Comparison of ENCODE assay signal across 9 mouse cellular contexts in genomic region chr6:108569460-108570187, GRCm38 (mm10).
DNase-seq lines count a peak whose midpoint lies in the region; ATAC-seq lines count a peak whose summit lies in the region.
"Had no signal": no experiment of that assay in that cellular context is flagged by ENCODE, and none has a peak within 500 bp of the region (broad histone marks: within the 10 kb centered on the region; RNA-seq: fewer than 3 reads in every experiment).

No protein-coding gene starts in this region.

- H3K36me3 ChIP-seq in heart, embryonic 13.5 days, result no peaks in the 10 kb centered on the region
- H3K36me3 ChIP-seq in limb, embryonic 10.5 days, result no peaks in the 10 kb centered on the region
- H3K36me3 ChIP-seq in liver, embryonic 11.5 days (ENCODE audit: control insufficient read depth, insufficient read depth, low read length), result no peaks in the 10 kb centered on the region
- H3K36me3 ChIP-seq: hindbrain, embryonic 15.5 days had no signal

- no peak overlapping the region for H3K4me2 ChIP-seq in heart, embryonic 13.5 days
- no peak overlapping the region for H3K4me2 ChIP-seq in liver, embryonic 11.5 days

- H3K27ac ChIP-seq in heart, embryonic 13.5 days (replicated peaks), result peak overlapping the region; percentile 50
- no peak overlapping the region for H3K27ac ChIP-seq in limb, embryonic 10.5 days
- no peak overlapping the region for H3K27ac ChIP-seq in liver, embryonic 11.5 days (ENCODE audit: low read depth, low read length)
- H3K27ac ChIP-seq: hindbrain, embryonic 15.5 days had no signal

- ATAC-seq in heart, embryonic 13.5 days (ENCODE audit: extremely low read depth, insufficient number of reproducible peaks, low FRiP score, low TSS enrichment), result no peak
- no peak for ATAC-seq in liver, embryonic 11.5 days (replicated peaks; ENCODE audit: low FRiP score)

- H3K9ac ChIP-seq in heart, embryonic 13.5 days, result no peak overlapping the region
- H3K9ac ChIP-seq in liver, embryonic 11.5 days (ENCODE audit: low read depth, low read length), result no peak overlapping the region
- H3K9ac ChIP-seq: hindbrain, embryonic 15.5 days had no signal

- H3K4me1 ChIP-seq in heart, embryonic 13.5 days, result peaks cover 26% of the 10 kb centered on the region
- H3K4me1 ChIP-seq in limb, embryonic 10.5 days, result peaks cover 35% of the 10 kb centered on the region
- peaks cover 11% of the 10 kb centered on the region for H3K4me1 ChIP-seq in liver, embryonic 11.5 days (replicated peaks; ENCODE audit: control insufficient read depth, insufficient read depth, low read length)

- no peaks in the 10 kb centered on the region for H3K27me3 ChIP-seq in heart, embryonic 13.5 days (replicated peaks)
- H3K27me3 ChIP-seq in limb, embryonic 10.5 days (ENCODE audit: low read depth, poor library complexity, severe bottlenecking), result peaks cover 9% of the 10 kb centered on the region; the same call in 1 of the 2 replicates
- no peaks in the 10 kb centered on the region for H3K27me3 ChIP-seq in liver, embryonic 11.5 days (replicated peaks; ENCODE audit: control insufficient read depth, insufficient read depth, low read length)
- H3K27me3 ChIP-seq: hindbrain, embryonic 15.5 days had no signal

- 58% methylated on average over 7 of the region's 7 CpGs for WGBS in heart, embryonic 13.5 days
- 35% methylated on average over 7 of the region's 7 CpGs for WGBS in limb, embryonic 10.5 days
- WGBS in liver, embryonic 11.5 days, result 68% methylated on average over 7 of the region's 7 CpGs

- H3K9me3 ChIP-seq in heart, embryonic 13.5 days, result no peaks in the 10 kb centered on the region
- H3K9me3 ChIP-seq in limb, embryonic 10.5 days (replicated peaks), result no peaks in the 10 kb centered on the region
- no peaks in the 10 kb centered on the region for H3K9me3 ChIP-seq in liver, embryonic 11.5 days (ENCODE audit: control insufficient read depth, low read length)
- H3K9me3 ChIP-seq: hindbrain, embryonic 15.5 days had no signal

- DNase-seq in 3134 (ENCODE audit: extremely low read depth, insufficient read length, low spot score) (peak; percentile 16), ZHBTc4 (ENCODE audit: low read depth, low spot score) (peak; percentile 24)
- DNase-seq in limb, embryonic 10.5 days (ENCODE audit: low spot score), result peak; percentile 69
- DNase-seq in cerebellum, adult 8-10 months, result no peak
- no peak for DNase-seq in liver, embryonic 11.5 days (ENCODE audit: low spot score)
- DNase-seq in layer of hippocampus, adult 8-10 months (ENCODE audit: low spot score in 2 of 2), result no peak
- DNase-seq in cerebellum, adult 18-20 months, result no peak

- no peak overlapping the region for H3K4me3 ChIP-seq in heart, embryonic 13.5 days
- H3K4me3 ChIP-seq in limb, embryonic 10.5 days, result no peak overlapping the region
- no peak overlapping the region for H3K4me3 ChIP-seq in liver, embryonic 11.5 days (ENCODE audit: low read depth, low read length)
- H3K4me3 ChIP-seq: hindbrain, embryonic 15.5 days had no signal

Comparison
In these comparisons a context has a peak if more than half of its experiments do, and no peak if none do; other contexts are left out.
1. DNase-seq: peak in 3134 (single experiment), ZHBTc4 (single experiment) and limb, embryonic 10.5 days (single experiment); none in cerebellum, adult 8-10 months (single experiment), liver, embryonic 11.5 days (single experiment), layer of hippocampus, adult 8-10 months (0 of 2) and cerebellum, adult 18-20 months (0 of 2).